Mouse (Mus musculus) midbrain, embryonic 10.5 days (tissue): ENCODE measurements around the gene Mrpl51. TPM values are rescaled to one million over a fixed set of nuclear protein-coding genes. Genes with fewer than 3 reads are reported as not detected.

ENCODE experiments used
- microRNA-seq: library from miRNA; unstranded; fragments of <30 nt; microRNA quantifications from one replicate; pipeline ENCODE4, GENCODE M21; 2017
- polyA plus RNA-seq: library from polyadenylated mRNA; unstranded; fragments of >200 nt; fragmentation: Nextera tagmentation; extraction: Ambion mirVana; gene quantifications from 2 replicates; pipeline ENCODE4 v1.2.1, GENCODE M21; 2016

Gene Mrpl51
- polyA plus RNA-seq, 1 experiment from 2014 or later, result 231 TPM

Small RNA genes lying within 50 kb of the gene (microRNA-seq; reads per million reads assigned to microRNA genes)
- gene Mir3098 (2.4 reads per million), gene Mir8113 (not detected)

Other genes with a start within 250 kb of the Mrpl51 start
- 140 and 142 TPM in 2 replicates for gene Cops7a, start 226.3 kb upstream of the Mrpl51 start, polyA plus RNA-seq
- 0.81 and 2.1 TPM in 2 replicates for gene Pianp, start 195.1 kb upstream of the Mrpl51 start, polyA plus RNA-seq
- gene Zfp384, start 182.7 kb upstream of the Mrpl51 start, polyA plus RNA-seq, result 9.3 and 9.5 TPM in 2 replicates
- gene Ing4, start 152.0 kb upstream of the Mrpl51 start, polyA plus RNA-seq, result 121 and 149 TPM in 2 replicates
- 10.1 and 14.2 TPM in 2 replicates for gene Acrbp, start 142.1 kb upstream of the Mrpl51 start, polyA plus RNA-seq
- gene Lpar5, start 123.9 kb upstream of the Mrpl51 start, polyA plus RNA-seq, result 0.16 and 0.19 TPM in 2 replicates
- gene Chd4, start 95.8 kb upstream of the Mrpl51 start, polyA plus RNA-seq, result 90.7 and 103 TPM in 2 replicates
- 72.6 and 86.4 TPM in 2 replicates for gene Nop2, start 59.9 kb upstream of the Mrpl51 start, polyA plus RNA-seq
- gene Iffo1, start 46.6 kb upstream of the Mrpl51 start, polyA plus RNA-seq, result 12.7 and 15.1 TPM in 2 replicates
- 2,729 and 3,222 TPM in 2 replicates for gene Gapdh, start 25.3 kb upstream of the Mrpl51 start, polyA plus RNA-seq
- 236 and 246 TPM in 2 replicates for gene Ncapd2, start 100 bp upstream of the Mrpl51 start, polyA plus RNA-seq
- 4.2 and 5.1 TPM in 2 replicates for gene Vamp1, start 23.8 kb downstream of the Mrpl51 start, polyA plus RNA-seq
- gene Tapbpl, start 40.1 kb downstream of the Mrpl51 start, polyA plus RNA-seq, result 1.5 and 2.0 TPM in 2 replicates
- gene Cd27, start 45.2 kb downstream of the Mrpl51 start, polyA plus RNA-seq, result 2.1 and 2.2 TPM in 2 replicates
- 0.11 TPM in 1 of 2 replicates, not detected in the other for gene Tuba3a, start 94.2 kb downstream of the Mrpl51 start, polyA plus RNA-seq
- 21.2 and 23.5 TPM in 2 replicates for gene Ltbr, start 122.1 kb downstream of the Mrpl51 start, polyA plus RNA-seq
- 0.25 and 0.48 TPM in 2 replicates for gene Scnn1a, start 128.9 kb downstream of the Mrpl51 start, polyA plus RNA-seq
- gene Tnfrsf1a, start 157.6 kb downstream of the Mrpl51 start, polyA plus RNA-seq, result 21.7 and 24.5 TPM in 2 replicates
- gene Plekhg6, start 189.0 kb downstream of the Mrpl51 start, polyA plus RNA-seq, result 0.12 and 0.15 TPM in 2 replicates